Mouse (Mus musculus): ENCODE results near the gene Ubr7. TPM values are rescaled to one million over a fixed set of nuclear protein-coding genes. Genes with fewer than 3 reads are reported as not detected.

Gene Ubr7
- total and polyA plus RNA-seq, 2 experiments from 2014 or later = 26.1 to 59.1 TPM

DNA sequence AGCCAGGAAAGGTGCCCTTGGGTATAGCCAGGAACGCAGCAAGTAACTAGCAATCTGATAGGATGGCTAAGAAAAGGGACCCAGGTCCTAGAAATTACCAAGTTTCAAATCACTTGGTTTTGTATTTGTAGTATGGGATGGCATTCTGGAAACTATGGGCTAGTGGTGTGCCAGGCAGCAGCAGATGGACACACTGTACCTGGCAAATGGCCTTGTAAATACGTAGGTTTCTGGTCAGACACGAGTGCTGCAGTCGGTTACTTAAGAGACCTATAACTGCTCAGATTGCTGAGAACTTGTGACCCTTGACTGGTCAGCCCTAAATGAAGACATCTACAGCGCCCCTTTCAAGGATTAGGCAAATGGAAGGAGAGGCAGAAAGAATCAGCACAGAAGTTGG is 20.4 kb downstream of the Ubr7 start:
- TF ChIP-seq CTCF (IDR thresholded peaks at IDR 0.05; ENCODE audit: low read depth) = no peak
- H3K4me3 ChIP-seq (ENCODE audit: low read depth, low read length) = no peak overlapping the region
- H3K36me3 ChIP-seq (ENCODE audit: insufficient read depth) = peaks cover 47% of the 10 kb centered on the region
- no peak for DNase-seq
- no peaks in the 10 kb centered on the region for H3K9me3 ChIP-seq (ENCODE audit: low read length)
- H3K4me2 ChIP-seq (ENCODE audit: low read depth) = no peak overlapping the region
- H3K27me3 ChIP-seq (ENCODE audit: insufficient read depth, low read length) = no peaks in the 10 kb centered on the region
- no peak for ATAC-seq
- H3K27ac ChIP-seq (ENCODE audit: low read depth, low read length) = no peak overlapping the region
- H3K9ac ChIP-seq = no peak overlapping the region
- 86% methylated on average over 5 of the region's 5 CpGs for WGBS
- no peaks in the 10 kb centered on the region for H3K4me1 ChIP-seq (ENCODE audit: insufficient read depth)

DNA sequence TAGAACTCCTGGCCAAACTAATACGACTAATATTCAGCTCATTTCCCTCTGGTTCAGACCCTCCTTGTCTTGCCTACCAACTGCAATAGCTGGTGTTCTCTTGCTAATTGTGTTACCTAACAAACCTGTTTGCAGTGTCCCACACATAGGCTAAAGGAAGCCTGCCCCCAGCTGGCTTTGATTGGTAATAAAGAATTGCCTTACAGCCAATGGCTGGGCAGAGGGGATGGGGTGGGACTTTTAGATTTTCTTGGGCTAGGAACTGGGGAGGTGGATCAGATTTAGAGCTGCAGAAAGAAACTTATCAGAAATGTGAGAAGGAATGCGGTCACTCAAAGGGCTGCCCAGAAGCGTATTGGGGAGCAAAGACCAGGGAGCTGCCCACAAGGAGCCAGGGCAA is 21.7 kb downstream of the Ubr7 start:
- no peak overlapping the region for H3K4me3 ChIP-seq (ENCODE audit: low read depth, low read length)
- peaks cover 40% of the 10 kb centered on the region for H3K36me3 ChIP-seq (ENCODE audit: insufficient read depth)
- H3K4me1 ChIP-seq (ENCODE audit: insufficient read depth) = no peaks in the 10 kb centered on the region
- H3K27me3 ChIP-seq (ENCODE audit: insufficient read depth, low read length) = no peaks in the 10 kb centered on the region
- ATAC-seq (no peak), DNase-seq (no peak)
- no peak overlapping the region for H3K4me2 ChIP-seq (ENCODE audit: low read depth)
- whole genome bisulfite sequencing = 52% methylated on average over 3 of the region's 3 CpGs
- no peak overlapping the region for H3K9ac ChIP-seq
- no peaks in the 10 kb centered on the region for H3K9me3 ChIP-seq (ENCODE audit: low read length)
- TF ChIP-seq CTCF (IDR thresholded peaks at IDR 0.05; ENCODE audit: low read depth) = peak; percentile 30
- no peak overlapping the region for H3K27ac ChIP-seq (ENCODE audit: low read depth, low read length)

- Histone ChIP-seq H3K36me3 (ENCODE audit: insufficient read depth) (peaks cover 34% of the 10 kb centered on the region), H3K4me3 (ENCODE audit: low read depth, low read length) (no peak overlapping the region), H3K9me3 (ENCODE audit: low read length) (no peaks in the 10 kb centered on the region), H3K4me1 (ENCODE audit: insufficient read depth) (no peaks in the 10 kb centered on the region), H3K4me2 (ENCODE audit: low read depth) (no peak overlapping the region), H3K27me3 (ENCODE audit: insufficient read depth, low read length) (no peaks in the 10 kb centered on the region), H3K9ac (no peak overlapping the region), H3K27ac (ENCODE audit: low read depth, low read length) (no peak overlapping the region)
- 95% methylated on average over 5 of the region's 5 CpGs for WGBS
- TF ChIP-seq CTCF (IDR thresholded peaks at IDR 0.05; ENCODE audit: low read depth) = no peak
- DNase-seq (no peak), ATAC-seq (no peak)
Observed at GRCm38 (mm10) chr12:102782841-102783240, 25.1 kb downstream of the Ubr7 start.

- H3K9ac ChIP-seq = no peak overlapping the region
- H3K27me3 ChIP-seq (ENCODE audit: insufficient read depth, low read length) = no peaks in the 10 kb centered on the region
- DNase-seq (no peak), ATAC-seq (no peak)
- H3K27ac ChIP-seq (ENCODE audit: low read depth, low read length) = no peak overlapping the region
- H3K4me2 ChIP-seq (ENCODE audit: low read depth) = no peak overlapping the region
- 91% methylated on average over 19 of the region's 19 CpGs for WGBS
- H3K4me1 ChIP-seq (ENCODE audit: insufficient read depth) = no peaks in the 10 kb centered on the region
- H3K9me3 ChIP-seq (ENCODE audit: low read length) = no peaks in the 10 kb centered on the region
- H3K36me3 ChIP-seq (ENCODE audit: insufficient read depth) = peaks cover 39% of the 10 kb centered on the region
- no peak overlapping the region for H3K4me3 ChIP-seq (ENCODE audit: low read depth, low read length)
- no peak for TF ChIP-seq CTCF (IDR thresholded peaks at IDR 0.05; ENCODE audit: low read depth)
Observed at GRCm38 (mm10) chr12:102784899-102785592, 27.3 kb downstream of the Ubr7 start.

DNA sequence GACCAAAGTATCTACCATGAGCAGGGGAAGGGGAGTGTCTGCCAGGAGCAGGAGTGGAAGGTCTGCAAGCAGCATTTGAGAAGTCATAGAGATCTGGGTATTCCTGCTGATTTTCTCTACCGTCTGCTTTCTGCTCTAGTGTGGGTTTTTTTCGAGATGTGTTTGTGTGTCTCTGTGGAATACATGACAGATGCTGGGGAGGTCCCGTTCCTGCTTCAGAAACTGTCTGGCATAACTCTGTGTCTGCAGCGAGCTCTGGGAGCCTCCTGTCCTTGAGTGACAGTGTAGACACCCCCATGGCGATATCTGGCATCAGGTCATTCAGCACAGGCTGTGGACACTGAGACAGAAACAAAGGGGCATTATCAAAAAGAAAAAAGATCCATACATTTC is 27.8 kb downstream of the Ubr7 start:
- H3K9me3 ChIP-seq (ENCODE audit: low read length) = no peaks in the 10 kb centered on the region
- no peak overlapping the region for H3K4me3 ChIP-seq (ENCODE audit: low read depth, low read length)
- no peak for TF ChIP-seq CTCF (IDR thresholded peaks at IDR 0.05; ENCODE audit: low read depth)
- H3K36me3 ChIP-seq (ENCODE audit: insufficient read depth) = peaks cover 45% of the 10 kb centered on the region
- H3K9ac ChIP-seq = no peak overlapping the region
- no peaks in the 10 kb centered on the region for H3K27me3 ChIP-seq (ENCODE audit: insufficient read depth, low read length)
- H3K4me2 ChIP-seq (ENCODE audit: low read depth) = no peak overlapping the region
- no peak for DNase-seq
- H3K4me1 ChIP-seq (ENCODE audit: insufficient read depth) = no peaks in the 10 kb centered on the region
- no peak for ATAC-seq
- no peak overlapping the region for H3K27ac ChIP-seq (ENCODE audit: low read depth, low read length)
- WGBS = 80% methylated on average over 5 of the region's 5 CpGs

DNA sequence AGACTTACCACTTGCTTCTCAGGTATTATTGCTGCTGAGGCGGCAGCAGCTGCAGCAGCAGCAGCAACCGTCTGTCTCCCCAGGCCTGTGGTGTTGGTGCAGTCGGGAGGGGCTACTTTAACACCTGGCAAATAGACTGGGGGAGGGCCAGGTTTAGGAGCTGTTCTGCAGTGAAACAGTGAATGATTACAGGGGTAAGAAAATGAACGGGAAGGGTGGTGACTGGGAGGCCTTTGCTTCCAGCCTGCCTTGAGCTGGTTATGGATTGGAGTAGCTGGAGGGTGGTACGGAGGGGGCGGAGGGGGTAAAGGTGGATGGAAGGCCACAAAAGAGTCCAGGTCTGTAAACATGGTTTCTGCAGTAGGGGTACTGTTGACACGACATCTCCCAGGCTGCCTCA is 30.2 kb downstream of the Ubr7 start:
- no peak for ATAC-seq
- no peak for DNase-seq
- Histone ChIP-seq H3K27me3 (ENCODE audit: insufficient read depth, low read length) (no peaks in the 10 kb centered on the region), H3K9me3 (ENCODE audit: low read length) (no peaks in the 10 kb centered on the region), H3K4me1 (ENCODE audit: insufficient read depth) (no peaks in the 10 kb centered on the region), H3K9ac (no peak overlapping the region), H3K4me2 (ENCODE audit: low read depth) (no peak overlapping the region), H3K36me3 (ENCODE audit: insufficient read depth) (peaks cover 63% of the 10 kb centered on the region), H3K27ac (ENCODE audit: low read depth, low read length) (no peak overlapping the region), H3K4me3 (ENCODE audit: low read depth, low read length) (no peak overlapping the region)
- WGBS = 92% methylated on average over 7 of the region's 7 CpGs
- TF ChIP-seq CTCF (IDR thresholded peaks at IDR 0.05; ENCODE audit: low read depth) = no peak

DNA sequence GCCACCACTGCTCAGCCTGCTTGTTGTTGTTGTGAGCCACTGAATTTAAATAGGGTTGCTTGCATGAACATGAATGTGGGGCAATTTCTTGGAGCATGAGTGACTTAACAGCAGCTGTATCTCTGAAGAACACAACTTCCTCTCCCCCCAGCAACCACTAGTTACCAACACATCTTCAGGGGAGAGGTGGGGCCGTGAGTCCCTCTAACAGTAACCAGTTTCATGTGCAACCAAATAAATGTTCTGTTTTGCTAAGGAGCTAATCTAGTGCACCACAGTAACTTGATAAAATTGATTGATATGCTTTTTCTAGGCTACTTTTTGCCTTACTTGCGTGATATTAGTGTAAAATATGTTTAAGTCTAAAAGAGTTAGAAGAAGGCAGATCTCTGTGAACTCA is 41.8 kb downstream of the Ubr7 start:
- peaks cover 10% of the 10 kb centered on the region; the same call in 1 of the 2 replicates for H3K36me3 ChIP-seq (ENCODE audit: insufficient read depth)
- no peaks in the 10 kb centered on the region for H3K9me3 ChIP-seq (ENCODE audit: low read length)
- H3K27ac ChIP-seq (ENCODE audit: low read depth, low read length) = no peak overlapping the region
- no peak for DNase-seq
- no peaks in the 10 kb centered on the region for H3K27me3 ChIP-seq (ENCODE audit: insufficient read depth, low read length)
- no peaks in the 10 kb centered on the region for H3K4me1 ChIP-seq (ENCODE audit: insufficient read depth)
- H3K9ac ChIP-seq = no peak overlapping the region
- H3K4me2 ChIP-seq (ENCODE audit: low read depth) = no peak overlapping the region
- TF ChIP-seq CTCF (IDR thresholded peaks at IDR 0.05; ENCODE audit: low read depth) = no peak
- no peak for ATAC-seq
- WGBS = 100% methylated on average over 2 of the region's 2 CpGs
- no peak overlapping the region for H3K4me3 ChIP-seq (ENCODE audit: low read depth, low read length)

Measured in forebrain, postnatal 0 days (tissue).